In the genomic region with DNA sequence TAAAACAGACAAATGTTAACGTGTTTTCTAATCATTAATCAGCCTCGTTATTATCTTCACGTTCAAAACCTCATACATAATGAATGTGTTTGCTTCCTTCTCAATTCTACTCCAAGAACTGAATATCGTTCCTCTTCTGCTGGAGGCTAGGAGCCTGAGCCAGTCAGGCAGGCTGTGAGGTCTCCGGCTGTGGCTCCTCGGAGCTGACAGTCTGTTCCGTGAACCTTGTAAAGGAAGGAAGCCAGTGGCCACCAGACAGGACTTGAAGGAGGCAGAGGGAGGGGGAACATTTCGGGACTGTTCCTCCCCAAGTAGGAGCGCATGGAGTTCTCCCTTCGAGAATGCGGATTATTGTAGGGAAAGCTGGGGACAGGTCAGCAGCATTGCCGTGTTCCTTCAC, we compare ENCODE assay signal across 10 mouse cellular contexts.
A peak's percentile ranks its signal among the peaks of the same experiment; 100 is the strongest.
DNase-seq lines count a peak whose midpoint lies in the region; ATAC-seq lines count a peak whose summit lies in the region.
"Had no signal": no experiment of that assay in that cellular context is flagged by ENCODE, and none has a peak within 500 bp of the region (broad histone marks: within the 10 kb centered on the region; RNA-seq: fewer than 3 reads in every experiment).

No protein-coding gene starts in this region.

- H3K27me3 ChIP-seq in heart, embryonic 13.5 days (replicated peaks) = no peaks in the 10 kb centered on the region
- no peaks in the 10 kb centered on the region for H3K27me3 ChIP-seq in liver, embryonic 12.5 days (replicated peaks)

- ATAC-seq in heart, embryonic 13.5 days (ENCODE audit: extremely low read depth, insufficient number of reproducible peaks, low FRiP score, low TSS enrichment) = no peak
- no peak for ATAC-seq in granulocyte monocyte progenitor cell, adult 5-6 weeks (replicated peaks; ENCODE audit: poor library complexity, severe bottlenecking)
- no peak for ATAC-seq in liver, embryonic 12.5 days

- no peaks in the 10 kb centered on the region for H3K4me1 ChIP-seq in brown adipose tissue, adult 24 weeks (ENCODE audit: control insufficient read depth, insufficient read depth, insufficient read length, low read length)
- H3K4me1 ChIP-seq in heart, embryonic 13.5 days = peaks cover 47% of the 10 kb centered on the region
- H3K4me1 ChIP-seq in liver, embryonic 12.5 days = no peaks in the 10 kb centered on the region

- H3K27ac ChIP-seq in brown adipose tissue, adult 24 weeks (replicated peaks; ENCODE audit: low read depth, low read length) = no peak overlapping the region
- H3K27ac ChIP-seq in heart, embryonic 13.5 days (replicated peaks) = peak overlapping the region; percentile 92
- no peak overlapping the region for H3K27ac ChIP-seq in liver, embryonic 12.5 days

- H3K4me3 ChIP-seq in brown adipose tissue, adult 24 weeks (ENCODE audit: insufficient read depth, low read depth, low read length) = 0 out of 2 replicates have a peak overlapping the region, but pooled peaks have one; percentile 12
- H3K4me3 ChIP-seq in heart, embryonic 13.5 days = peak overlapping the region; percentile 63
- H3K4me3 ChIP-seq in liver, embryonic 12.5 days = no peak overlapping the region

- DNase-seq in heart, adult 11 months = peak; percentile 91
- DNase-seq in heart, adult 8-10 months (ENCODE audit: low spot score) = no peak
- DNase-seq in kidney, postnatal 4 days = peak; percentile 44 to 58
- no peak for DNase-seq in thymus, postnatal 4 days
- DNase-seq: cerebellum, adult 9-10 months; lung, postnatal 10 days had no signal

- WGBS in heart, embryonic 13.5 days = 30% methylated on average over 12 of the region's 12 CpGs
- 39% methylated on average over 12 of the region's 12 CpGs for WGBS in liver, embryonic 12.5 days (ENCODE audit: insufficient replicate concordance)

- peaks cover 20% of the 10 kb centered on the region for H3K36me3 ChIP-seq in heart, embryonic 13.5 days
- no peaks in the 10 kb centered on the region for H3K36me3 ChIP-seq in liver, embryonic 12.5 days

- peak overlapping the region; percentile 74 for H3K4me2 ChIP-seq in heart, embryonic 13.5 days
- no peak overlapping the region for H3K4me2 ChIP-seq in liver, embryonic 12.5 days

- peak overlapping the region; percentile 95 for H3K9ac ChIP-seq in heart, embryonic 13.5 days
- no peak overlapping the region for H3K9ac ChIP-seq in liver, embryonic 12.5 days

- H3K9me3 ChIP-seq in heart, embryonic 13.5 days = no peaks in the 10 kb centered on the region
- no peaks in the 10 kb centered on the region for H3K9me3 ChIP-seq in liver, embryonic 12.5 days (replicated peaks)

Comparison
In these comparisons a context has a peak if more than half of its experiments do, and no peak if none do; other contexts are left out.
1. DNase-seq: peak in heart, adult 11 months (single experiment) and kidney, postnatal 4 days (2 of 2); none in heart, adult 8-10 months (single experiment) and thymus, postnatal 4 days (single experiment).